Mouse (Mus musculus): Measurements from ENCODE around the gene Kctd13.

GRCm38 (mm10) chr7:126951741-126952140 lies 23.1 kb downstream of the Kctd13 start:
- TF ChIP-seq CTCF (IDR thresholded peaks at IDR 0.05; ENCODE audit: extremely low read depth, insufficient read length, insufficient replicate concordance, low read depth, low read length) (no peak), POLR2A (IDR thresholded peaks at IDR 0.05; ENCODE audit: low read depth, low read length) (no peak)

Data from small intestine, adult 2 months (tissue).